Mouse (Mus musculus): ENCODE measurements at regions not wholly inside any gene's neighbourhood (a gene's known extent, or its start where the extent isn't known, plus 50 kb on each side); places are given as distances from the start of the nearest gene placed in this dataset.

GRCm38 (mm10) chr8:30940901-30941300 lies 2487.6 kb upstream of the 5930422O12Rik start:
- ATAC-seq, result no peak
- H3K4me3 ChIP-seq (ENCODE audit: low read length), result no peak overlapping the region
- no peaks in the 10 kb centered on the region for H3K36me3 ChIP-seq (ENCODE audit: control insufficient read depth, insufficient read depth, low read length)
- H3K4me1 ChIP-seq (ENCODE audit: control insufficient read depth, insufficient read depth, low read length), result no peaks in the 10 kb centered on the region
- H3K4me2 ChIP-seq (ENCODE audit: low read depth, low read length), result no peak overlapping the region
- no peaks in the 10 kb centered on the region for H3K27me3 ChIP-seq (replicated peaks; ENCODE audit: control insufficient read depth, insufficient read depth, low read length)
- H3K9ac ChIP-seq (ENCODE audit: low read depth, low read length), result no peak overlapping the region
- H3K9me3 ChIP-seq (ENCODE audit: control insufficient read depth, low read length), result no peaks in the 10 kb centered on the region
- H3K27ac ChIP-seq (ENCODE audit: low read length), result no peak overlapping the region
- 34% methylated on average over 4 of the region's 4 CpGs for WGBS

DNA sequence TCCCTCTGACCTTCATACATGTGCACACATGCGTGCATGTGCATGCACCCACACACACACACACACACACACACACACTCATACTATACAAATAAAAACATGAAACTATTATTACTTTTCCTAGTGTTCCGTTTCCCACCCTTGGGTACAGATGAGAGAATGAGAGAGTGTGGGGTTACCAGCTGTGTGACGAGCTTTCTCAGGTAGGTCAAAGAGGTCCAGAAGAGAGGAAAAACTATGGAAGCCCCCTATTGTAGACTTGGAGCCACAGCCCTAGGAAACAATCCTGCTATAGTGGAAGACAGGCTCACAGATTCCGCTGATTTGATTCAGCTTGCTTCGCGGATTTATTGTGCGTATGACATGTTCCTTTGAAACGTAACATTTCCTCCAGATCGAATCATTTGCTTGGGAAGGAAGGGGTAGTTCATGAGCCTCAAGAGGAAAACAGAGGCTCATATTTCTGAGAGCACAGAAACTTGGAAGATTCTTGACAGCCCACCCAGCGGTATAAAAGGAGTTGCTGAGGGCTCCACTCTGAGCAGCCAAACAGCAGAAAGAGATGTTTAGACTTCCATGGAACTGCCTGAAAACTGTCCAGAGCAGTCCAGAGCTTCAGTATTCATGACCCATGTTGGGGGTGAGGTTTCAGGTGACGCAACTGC lies 2486.9 kb upstream of the 5930422O12Rik start:
- Histone ChIP-seq H3K4me2 (ENCODE audit: low read depth, low read length) (no peak overlapping the region), H3K9ac (ENCODE audit: low read depth, low read length) (no peak overlapping the region), H3K27ac (ENCODE audit: low read length) (no peak overlapping the region), H3K27me3 (replicated peaks; ENCODE audit: control insufficient read depth, insufficient read depth, low read length) (no peaks in the 10 kb centered on the region), H3K36me3 (ENCODE audit: control insufficient read depth, insufficient read depth, low read length) (no peaks in the 10 kb centered on the region), H3K4me1 (ENCODE audit: control insufficient read depth, insufficient read depth, low read length) (no peaks in the 10 kb centered on the region), H3K4me3 (ENCODE audit: low read length) (no peak overlapping the region), H3K9me3 (ENCODE audit: control insufficient read depth, low read length) (no peaks in the 10 kb centered on the region)
- ATAC-seq, result no peak
- WGBS, result 74% methylated on average over 11 of the region's 11 CpGs

DNA sequence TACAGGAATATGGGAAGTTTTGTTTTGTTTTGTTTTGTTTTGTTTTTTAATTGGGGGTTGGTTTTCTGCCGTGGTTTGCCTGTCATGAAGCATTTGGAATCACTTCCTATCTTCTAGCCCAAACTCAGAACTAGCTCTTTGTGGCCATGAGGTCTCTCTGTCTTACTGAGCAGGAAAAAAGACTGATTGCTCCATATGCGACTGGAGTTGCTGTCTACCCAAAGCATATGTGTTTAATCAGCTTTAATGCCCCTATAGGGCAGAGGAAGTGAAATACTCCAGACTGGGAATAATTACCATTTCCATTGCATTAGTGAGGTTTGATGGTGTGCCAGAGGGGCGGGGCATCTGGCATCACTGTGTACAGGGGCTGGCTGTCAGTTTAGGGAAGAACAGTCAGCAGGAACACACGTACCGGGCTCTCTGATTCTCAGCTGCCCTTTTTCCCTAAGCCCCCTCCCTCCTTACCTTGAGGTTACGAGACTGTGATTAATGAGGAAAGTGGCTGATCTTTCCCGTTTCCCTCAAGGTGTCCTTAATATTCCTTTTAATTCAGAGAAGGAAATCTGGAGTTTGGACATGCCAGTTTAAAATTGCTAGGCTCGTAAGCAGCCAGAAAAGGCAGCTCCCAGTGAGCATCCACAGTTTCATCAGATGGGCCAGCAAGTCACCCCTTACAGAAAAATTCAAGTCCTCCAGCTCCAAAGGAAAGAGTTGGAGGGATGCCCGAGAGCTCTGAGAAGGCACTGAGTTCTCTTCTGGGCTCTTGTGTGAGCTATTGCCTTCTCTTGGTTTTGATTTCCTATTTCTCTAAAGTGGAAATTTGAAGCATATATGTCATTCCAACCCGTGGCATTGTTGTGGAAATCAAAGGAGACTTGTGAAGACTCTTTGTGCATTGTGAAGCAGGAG lies 2482.1 kb upstream of the 5930422O12Rik start:
- Histone ChIP-seq H3K4me1 (ENCODE audit: control insufficient read depth, insufficient read depth, low read length) (no peaks in the 10 kb centered on the region), H3K27ac (ENCODE audit: low read length) (no peak overlapping the region), H3K4me2 (ENCODE audit: low read depth, low read length) (no peak overlapping the region), H3K9ac (ENCODE audit: low read depth, low read length) (no peak overlapping the region), H3K4me3 (ENCODE audit: low read length) (no peak overlapping the region), H3K36me3 (ENCODE audit: control insufficient read depth, insufficient read depth, low read length) (no peaks in the 10 kb centered on the region), H3K9me3 (ENCODE audit: control insufficient read depth, low read length) (no peaks in the 10 kb centered on the region), H3K27me3 (replicated peaks; ENCODE audit: control insufficient read depth, insufficient read depth, low read length) (no peaks in the 10 kb centered on the region)
- no peak for ATAC-seq
- WGBS, result 66% methylated on average over 10 of the region's 10 CpGs

DNA sequence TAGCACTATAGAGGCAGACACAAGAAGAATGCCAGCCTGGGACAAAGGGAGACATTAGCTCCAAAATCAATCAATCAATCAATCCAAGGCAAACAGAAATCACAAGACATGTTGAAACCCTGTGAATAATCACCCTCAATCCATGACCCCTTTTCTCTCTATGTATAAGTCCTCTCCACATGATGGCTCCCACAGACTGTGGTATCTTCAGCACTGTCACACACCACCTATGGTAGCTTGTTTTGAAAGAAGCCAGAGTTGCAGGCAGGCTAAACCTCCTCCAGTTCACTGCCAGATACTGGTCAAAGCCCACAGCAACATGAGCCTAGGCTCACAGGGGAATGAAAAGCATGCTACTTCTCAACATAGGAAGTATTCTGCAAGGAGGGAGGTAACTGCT lies 2475.7 kb upstream of the 5930422O12Rik start:
- no peak overlapping the region for H3K4me3 ChIP-seq (ENCODE audit: low read length)
- H3K27me3 ChIP-seq (replicated peaks; ENCODE audit: control insufficient read depth, insufficient read depth, low read length), result no peaks in the 10 kb centered on the region
- no peak for ATAC-seq
- H3K9ac ChIP-seq (ENCODE audit: low read depth, low read length), result no peak overlapping the region
- H3K27ac ChIP-seq (ENCODE audit: low read length), result no peak overlapping the region
- no peaks in the 10 kb centered on the region for H3K4me1 ChIP-seq (ENCODE audit: control insufficient read depth, insufficient read depth, low read length)
- H3K4me2 ChIP-seq (ENCODE audit: low read depth, low read length), result no peak overlapping the region
- no peaks in the 10 kb centered on the region for H3K36me3 ChIP-seq (ENCODE audit: control insufficient read depth, insufficient read depth, low read length)
- no peaks in the 10 kb centered on the region for H3K9me3 ChIP-seq (ENCODE audit: control insufficient read depth, low read length)

- Histone ChIP-seq H3K9me3 (ENCODE audit: control insufficient read depth, low read length) (no peaks in the 10 kb centered on the region), H3K4me2 (ENCODE audit: low read depth, low read length) (peak overlapping the region; percentile 47), H3K4me1 (ENCODE audit: control insufficient read depth, insufficient read depth, low read length) (no peaks in the 10 kb centered on the region), H3K27me3 (replicated peaks; ENCODE audit: control insufficient read depth, insufficient read depth, low read length) (no peaks in the 10 kb centered on the region), H3K27ac (ENCODE audit: low read length) (no peak overlapping the region), H3K9ac (ENCODE audit: low read depth, low read length) (no peak overlapping the region), H3K4me3 (ENCODE audit: low read length) (peak overlapping the region; percentile 38), H3K36me3 (ENCODE audit: control insufficient read depth, insufficient read depth, low read length) (no peaks in the 10 kb centered on the region)
- no peak for ATAC-seq
- 45% methylated on average over 17 of the region's 17 CpGs for WGBS
These were observed 2468.9 kb upstream of the 5930422O12Rik start for GRCm38 (mm10) chr8:30959436-30960180.

DNA sequence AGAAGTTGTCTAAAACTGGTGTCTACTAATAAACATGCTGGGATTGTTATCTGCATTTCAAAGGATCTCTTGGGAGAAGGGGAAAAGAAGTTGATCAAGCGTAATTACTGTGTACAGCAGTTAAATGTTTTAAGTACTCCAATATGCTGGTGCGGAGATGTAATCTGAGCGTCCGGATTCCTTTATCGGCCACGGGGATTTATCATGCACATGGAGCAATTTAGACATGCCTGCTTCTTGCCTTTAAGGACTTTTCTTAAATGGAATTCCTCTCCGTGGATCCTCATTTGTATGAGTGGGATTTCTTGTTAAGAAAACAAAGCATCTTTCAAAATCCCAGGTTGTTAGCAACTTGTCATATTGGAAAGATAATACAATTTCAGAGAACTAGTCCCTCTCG lies 2468.0 kb upstream of the 5930422O12Rik start:
- Histone ChIP-seq H3K4me2 (ENCODE audit: low read depth, low read length) (no peak overlapping the region), H3K4me3 (ENCODE audit: low read length) (no peak overlapping the region), H3K4me1 (ENCODE audit: control insufficient read depth, insufficient read depth, low read length) (no peaks in the 10 kb centered on the region), H3K27me3 (replicated peaks; ENCODE audit: control insufficient read depth, insufficient read depth, low read length) (no peaks in the 10 kb centered on the region), H3K36me3 (ENCODE audit: control insufficient read depth, insufficient read depth, low read length) (no peaks in the 10 kb centered on the region), H3K9ac (ENCODE audit: low read depth, low read length) (no peak overlapping the region), H3K9me3 (ENCODE audit: control insufficient read depth, low read length) (no peaks in the 10 kb centered on the region), H3K27ac (ENCODE audit: low read length) (no peak overlapping the region)
- WGBS, result 78% methylated on average over 8 of the region's 8 CpGs
- no peak for ATAC-seq

- ATAC-seq, result no peak
- Histone ChIP-seq H3K27ac (ENCODE audit: low read length) (no peak overlapping the region), H3K27me3 (replicated peaks; ENCODE audit: control insufficient read depth, insufficient read depth, low read length) (no peaks in the 10 kb centered on the region), H3K9ac (ENCODE audit: low read depth, low read length) (no peak overlapping the region), H3K36me3 (ENCODE audit: control insufficient read depth, insufficient read depth, low read length) (no peaks in the 10 kb centered on the region), H3K4me2 (ENCODE audit: low read depth, low read length) (no peak overlapping the region), H3K4me1 (ENCODE audit: control insufficient read depth, insufficient read depth, low read length) (no peaks in the 10 kb centered on the region), H3K4me3 (ENCODE audit: low read length) (no peak overlapping the region), H3K9me3 (ENCODE audit: control insufficient read depth, low read length) (no peaks in the 10 kb centered on the region)
- 69% methylated on average over 3 of the region's 3 CpGs for WGBS
These were observed 2466.3 kb upstream of the 5930422O12Rik start for GRCm38 (mm10) chr8:30962207-30962606.

DNA sequence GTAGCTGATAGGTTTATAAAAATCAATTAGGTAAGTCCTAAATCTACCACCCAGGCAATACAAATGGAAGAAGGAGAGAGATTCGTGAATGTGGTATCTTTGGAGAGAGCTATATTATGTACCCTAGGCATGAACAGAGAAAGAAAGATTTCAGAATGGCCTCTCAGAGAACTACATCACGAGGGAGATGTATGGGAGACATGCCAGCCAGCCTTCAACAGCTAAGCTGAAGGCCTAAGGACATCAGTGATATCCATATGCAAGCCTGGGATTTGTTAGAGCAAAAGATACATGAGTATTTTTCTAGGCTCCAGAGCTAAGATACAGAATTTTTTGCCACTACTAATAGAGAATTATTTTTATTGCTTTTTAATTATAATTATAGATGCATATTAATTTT lies 2445.7 kb upstream of the 5930422O12Rik start:
- Histone ChIP-seq H3K4me2 (ENCODE audit: low read depth, low read length) (no peak overlapping the region), H3K4me3 (ENCODE audit: low read length) (no peak overlapping the region), H3K9ac (ENCODE audit: low read depth, low read length) (no peak overlapping the region), H3K27ac (ENCODE audit: low read length) (no peak overlapping the region), H3K27me3 (replicated peaks; ENCODE audit: control insufficient read depth, insufficient read depth, low read length) (no peaks in the 10 kb centered on the region), H3K9me3 (ENCODE audit: control insufficient read depth, low read length) (no peaks in the 10 kb centered on the region), H3K36me3 (ENCODE audit: control insufficient read depth, insufficient read depth, low read length) (no peaks in the 10 kb centered on the region), H3K4me1 (ENCODE audit: control insufficient read depth, insufficient read depth, low read length) (no peaks in the 10 kb centered on the region)
- ATAC-seq, result no peak
- WGBS, result 75% methylated on average over 2 of the region's 2 CpGs

DNA sequence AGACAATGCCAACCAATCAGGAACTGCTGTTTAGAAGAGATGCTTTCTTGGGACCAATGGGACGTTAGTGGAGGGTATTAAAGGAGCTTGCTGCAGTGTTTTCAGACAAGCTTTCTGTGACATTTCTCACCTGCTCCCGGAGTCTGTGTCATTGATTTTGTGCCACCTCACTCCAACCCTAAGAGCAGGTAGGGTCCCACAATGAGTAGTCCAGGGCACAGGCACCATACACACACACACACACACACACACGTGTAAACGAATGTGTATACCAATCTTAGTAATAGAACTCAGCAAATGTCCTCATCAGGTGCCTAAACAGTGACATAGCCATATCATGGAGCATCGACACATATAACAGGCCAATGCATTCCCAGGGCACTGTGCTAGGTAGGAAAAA lies 2440.5 kb upstream of the 5930422O12Rik start:
- H3K27ac ChIP-seq (ENCODE audit: low read length), result no peak overlapping the region
- 74% methylated on average over 5 of the region's 5 CpGs for WGBS

More for the DNA sequence above, 2440.5 kb upstream of the 5930422O12Rik start:
- Histone ChIP-seq H3K9ac (ENCODE audit: low read depth, low read length) (no peak overlapping the region), H3K9me3 (ENCODE audit: control insufficient read depth, low read length) (no peaks in the 10 kb centered on the region), H3K4me3 (ENCODE audit: low read length) (no peak overlapping the region), H3K4me1 (ENCODE audit: control insufficient read depth, insufficient read depth, low read length) (no peaks in the 10 kb centered on the region), H3K4me2 (ENCODE audit: low read depth, low read length) (no peak overlapping the region), H3K36me3 (ENCODE audit: control insufficient read depth, insufficient read depth, low read length) (no peaks in the 10 kb centered on the region), H3K27me3 (replicated peaks; ENCODE audit: control insufficient read depth, insufficient read depth, low read length) (no peaks in the 10 kb centered on the region)
- no peak for ATAC-seq
